Mouse (Mus musculus) gastrocnemius, postnatal 25 days (tissue): ENCODE measurements around the gene Trp53. TPM values are rescaled to one million over a fixed set of nuclear protein-coding genes. Genes with fewer than 3 reads are reported as not detected.
A peak's percentile ranks its signal among the peaks of the same experiment; 100 is the strongest.
"Not testable (repeated sequence)": the region's sequence is repeated elsewhere in the genome, so short reads cannot be mapped to it uniquely, and the experiment has no call there.

Experiments used
- DNase-seq: peaks from one replicate; pipeline ENCODE4 v3.0.0; 2022
- total RNA-seq, 2 experiments: library from RNA; stranded (reverse); gene quantifications; 1 replicate in 1 of 2; 2 replicates in 1 of 2; pipeline ENCODE4 v1.2.3; 2021

The Trp53 gene
- total RNA-seq, 2 experiments from 2014 or later = 12.2 to 12.7 TPM

- no peak for DNase-seq
Observed at GRCm38 (mm10) chr11:69599436-69599835, 19.3 kb downstream of the Trp53 start.

- peak; percentile 71 for DNase-seq
Observed at GRCm38 (mm10) chr11:69600098-69600497, 19.9 kb downstream of the Trp53 start.

- DNase-seq = no peak
Observed at GRCm38 (mm10) chr11:69601768-69602167, 21.6 kb downstream of the Trp53 start.

GRCm38 (mm10) chr11:69603516-69603915, 23.4 kb downstream of the Trp53 start:
- peak; percentile 40 for DNase-seq

GRCm38 (mm10) chr11:69604347-69604746, 24.2 kb downstream of the Trp53 start:
- DNase-seq = no peak

- peak; percentile 42 for DNase-seq
Observed at GRCm38 (mm10) chr11:69604795-69605664, 24.9 kb downstream of the Trp53 start.

- DNase-seq = peak; percentile 80
Observed at GRCm38 (mm10) chr11:69605726-69606490, 25.7 kb downstream of the Trp53 start, which contains the start of gene Atp1b2. Gene Atp1b2, minus strand, starts transcription at chr11:69605942.

- DNase-seq = no peak
Observed at GRCm38 (mm10) chr11:69606491-69606795, 26.3 kb downstream of the Trp53 start.

- DNase-seq = no peak
Observed at GRCm38 (mm10) chr11:69606832-69607231, 26.7 kb downstream of the Trp53 start.

GRCm38 (mm10) chr11:69608525-69608924, 28.4 kb downstream of the Trp53 start:
- no peak for DNase-seq

GRCm38 (mm10) chr11:69609416-69609815, 29.3 kb downstream of the Trp53 start:
- DNase-seq = no peak

- DNase-seq = no peak
Observed at GRCm38 (mm10) chr11:69610899-69611298, 30.7 kb downstream of the Trp53 start.

- peak; percentile 68 for DNase-seq
Observed at GRCm38 (mm10) chr11:69613553-69614256, 33.5 kb downstream of the Trp53 start.

- not testable (repeated sequence) for DNase-seq
Observed at GRCm38 (mm10) chr11:69614257-69614588, 34.1 kb downstream of the Trp53 start.

- DNase-seq = no peak
Observed at GRCm38 (mm10) chr11:69616781-69617180, 36.6 kb downstream of the Trp53 start.

- no peak for DNase-seq
Observed at GRCm38 (mm10) chr11:69617805-69618204, 37.6 kb downstream of the Trp53 start, which contains the start of gene Shbg. Gene Shbg, minus strand, starts transcription at chr11:69617905.

- DNase-seq = no peak
Observed at GRCm38 (mm10) chr11:69620394-69621081, 40.4 kb downstream of the Trp53 start.

- DNase-seq = peak; percentile 64
Observed at GRCm38 (mm10) chr11:69621571-69622268, 41.6 kb downstream of the Trp53 start, which contains the start of gene Sat2. Gene Sat2, plus strand, starts transcription at chr11:69622024.

- DNase-seq = no peak
Observed at GRCm38 (mm10) chr11:69622406-69622805, 42.2 kb downstream of the Trp53 start.

GRCm38 (mm10) chr11:69623006-69623405, 42.8 kb downstream of the Trp53 start:
- no peak for DNase-seq

- DNase-seq = not testable (repeated sequence)
Observed at GRCm38 (mm10) chr11:69624339-69624738, 44.2 kb downstream of the Trp53 start.
